Mouse (Mus musculus) heart, adult 2 months (tissue): Measurements from ENCODE around the gene 1700086D15Rik.

Experiments used
- EP300 ChIP-seq: fragments of 200-500 bp; IDR thresholded peaks from 2 replicates; pipeline ENCODE4 v1.6.1; 2011; ENCODE audit warnings: low read depth, low read length, control low read depth; ENCODE audit not compliant: insufficient read depth
- POLR2A ChIP-seq: fragments of 200-500 bp; IDR thresholded peaks from 2 replicates; pipeline ENCODE4 v1.6.1; 2011; ENCODE audit warnings: mild to moderate bottlenecking, low read depth, low read length, control low read depth; ENCODE audit not compliant: insufficient read depth

DNA sequence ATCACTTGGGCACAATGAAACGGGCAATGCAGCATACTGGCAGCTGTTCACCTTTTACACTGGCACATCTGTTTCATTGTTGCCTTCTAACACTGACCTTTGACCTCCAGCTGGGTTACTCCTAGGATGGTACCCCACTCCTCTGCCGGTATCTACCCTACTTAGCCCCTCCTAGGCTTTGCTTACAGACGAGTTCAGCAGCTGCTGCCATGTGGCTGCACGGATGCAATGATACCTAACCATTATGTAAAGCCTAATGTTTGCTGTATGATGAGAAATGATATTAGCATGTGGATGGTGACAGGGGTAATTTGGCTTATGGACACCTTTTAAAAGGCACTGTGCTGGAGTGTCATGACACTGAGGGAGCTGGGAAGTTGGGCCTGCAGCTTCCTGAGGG lies 52.5 kb downstream of the 1700086D15Rik start:
- TF ChIP-seq EP300: no peak
- TF ChIP-seq POLR2A: no peak
